Mouse (Mus musculus): ENCODE data around the gene Ptprt. TPM values are rescaled to one million over a fixed set of nuclear protein-coding genes. Genes with fewer than 3 reads are reported as not detected.

The Ptprt gene
- total and polyA plus RNA-seq, 3 experiments: not detected

DNA sequence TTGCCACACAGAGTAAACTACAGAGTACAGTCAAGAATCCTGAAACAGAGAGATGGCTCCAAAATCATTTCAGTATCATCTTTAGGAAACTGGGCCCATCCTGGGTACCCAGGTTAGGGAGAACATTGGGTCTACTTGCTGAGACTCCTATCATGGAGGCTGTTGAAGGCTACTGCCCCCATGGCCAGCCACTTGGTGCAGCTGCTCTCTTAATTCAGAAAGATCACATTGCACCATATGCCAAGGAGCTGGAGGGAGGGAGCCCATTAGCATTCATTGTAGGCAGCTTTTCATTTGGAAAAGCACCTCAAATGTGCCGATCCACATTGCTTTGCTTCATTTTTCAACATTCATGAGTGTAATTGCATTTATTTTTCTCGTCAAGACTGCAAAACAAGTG, 319.1 kb downstream of the Ptprt start:
- H3K27me3 ChIP-seq (ENCODE audit: control insufficient read depth in 1 of 2, insufficient read depth in 2 of 2, low read length in 2 of 2): no peaks in the 10 kb centered on the region
- H3K79me2 ChIP-seq (ENCODE audit: control insufficient read depth, insufficient read depth, low read length, poor library complexity): no peaks in the 10 kb centered on the region
- no peak overlapping the region for H3K9ac ChIP-seq (ENCODE audit: control insufficient read depth, low read depth, low read length, poor library complexity, severe bottlenecking)
- H3K27ac ChIP-seq (ENCODE audit: control insufficient read depth, low read depth, low read length): no peak overlapping the region
- no peak overlapping the region for H3K4me3 ChIP-seq (ENCODE audit: control insufficient read depth in 1 of 2, insufficient read depth in 1 of 2, low read depth in 2 of 2, low read length in 2 of 2)
- TF ChIP-seq CHD2 (IDR thresholded peaks at IDR 0.05; ENCODE audit: low read length): no peak
- TF ChIP-seq ELF1 (IDR thresholded peaks at IDR 0.05; ENCODE audit: low read depth, low read length): no peak
- TF ChIP-seq ZNF384 (IDR thresholded peaks at IDR 0.05; ENCODE audit: low read depth, low read length): no peak
- no peak for TF ChIP-seq MYB (IDR thresholded peaks at IDR 0.05; ENCODE audit: low read depth, low read length)
- no peak for TF ChIP-seq MAZ (IDR thresholded peaks at IDR 0.05; ENCODE audit: low read depth, low read length)
- no peak for TF ChIP-seq GATA1 (IDR thresholded peaks at IDR 0.05; ENCODE audit: low read depth, low read length)
- no peak for TF ChIP-seq GABPA (IDR thresholded peaks at IDR 0.05; ENCODE audit: low read depth, low read length)
- TF ChIP-seq TCF12 (IDR thresholded peaks at IDR 0.05; ENCODE audit: low read depth, low read length): no peak
- TF ChIP-seq RAD21 (IDR thresholded peaks at IDR 0.05; ENCODE audit: low read depth, low read length): no peak
- no peak for TF ChIP-seq MAX (IDR thresholded peaks at IDR 0.05; ENCODE audit: low read length)
- TF ChIP-seq ETS1 (IDR thresholded peaks at IDR 0.05; ENCODE audit: low read depth, low read length): no peak
- no peak for TF ChIP-seq ZC3H11A (IDR thresholded peaks at IDR 0.05; ENCODE audit: low read depth, low read length)
- no peaks in the 10 kb centered on the region for H3K36me3 ChIP-seq (ENCODE audit: control insufficient read depth in 1 of 2, insufficient read depth in 2 of 2, low read length in 2 of 2)
- DNase-seq (ENCODE audit: low read depth, low spot score): no peak
- H3K4me1 ChIP-seq (ENCODE audit: control insufficient read depth in 1 of 2, insufficient read depth in 2 of 2, low read length in 2 of 2): no peaks in the 10 kb centered on the region
- H3K9me3 ChIP-seq (replicated peaks; ENCODE audit: insufficient read depth, low read length): no peaks in the 10 kb centered on the region

DNA sequence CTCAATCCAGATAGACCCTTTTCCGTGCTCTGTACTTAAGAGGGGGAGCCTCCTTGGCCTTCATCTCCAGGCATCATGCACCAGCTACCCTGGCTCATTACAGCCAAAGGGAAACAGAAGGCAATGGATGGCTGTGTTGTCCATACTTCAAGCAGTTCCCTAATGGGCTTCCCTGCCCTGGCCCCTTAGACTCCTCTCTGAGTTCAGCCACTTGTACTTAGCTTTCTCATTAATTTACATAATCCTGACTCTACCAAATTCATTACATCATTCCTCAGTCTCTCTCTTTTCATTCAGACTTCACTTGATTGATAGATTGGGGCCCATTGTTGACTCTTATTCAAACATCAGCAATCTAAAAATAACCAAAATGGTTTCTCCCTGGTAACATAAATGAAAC, 320.7 kb downstream of the Ptprt start:
- H3K9me3 ChIP-seq (replicated peaks; ENCODE audit: insufficient read depth, low read length): no peaks in the 10 kb centered on the region
- H3K4me1 ChIP-seq (ENCODE audit: control insufficient read depth in 1 of 2, insufficient read depth in 2 of 2, low read length in 2 of 2): no peaks in the 10 kb centered on the region
- H3K9ac ChIP-seq (ENCODE audit: control insufficient read depth, low read depth, low read length, poor library complexity, severe bottlenecking): no peak overlapping the region
- no peaks in the 10 kb centered on the region for H3K27me3 ChIP-seq (ENCODE audit: control insufficient read depth in 1 of 2, insufficient read depth in 2 of 2, low read length in 2 of 2)
- no peaks in the 10 kb centered on the region for H3K36me3 ChIP-seq (ENCODE audit: control insufficient read depth in 1 of 2, insufficient read depth in 2 of 2, low read length in 2 of 2)
- TF ChIP-seq POLR2A (IDR thresholded peaks at IDR 0.05; ENCODE audit: control insufficient read depth in 1 of 2, insufficient read depth in 1 of 2, low read depth in 1 of 2, low read length in 2 of 2, poor library complexity in 1 of 2): no peak
- TF ChIP-seq MEF2A (IDR thresholded peaks at IDR 0.05; ENCODE audit: extremely low read depth, insufficient replicate concordance, low read depth, low read length, poor library complexity, severe bottlenecking): no peak
- no peak for TF ChIP-seq EP300 (IDR thresholded peaks at IDR 0.05; ENCODE audit: low read depth in 1 of 2, low read length in 2 of 2)
- no peak for TF ChIP-seq SIN3A (IDR thresholded peaks at IDR 0.05; ENCODE audit: low read length)
- H3K79me2 ChIP-seq (ENCODE audit: control insufficient read depth, insufficient read depth, low read length, poor library complexity): no peaks in the 10 kb centered on the region
- no peak for DNase-seq (ENCODE audit: low read depth, low spot score)
- no peak overlapping the region for H3K4me3 ChIP-seq (ENCODE audit: control insufficient read depth in 1 of 2, insufficient read depth in 1 of 2, low read depth in 2 of 2, low read length in 2 of 2)
- H3K27ac ChIP-seq (ENCODE audit: control insufficient read depth, low read depth, low read length): no peak overlapping the region
